Mouse (Mus musculus): ENCODE measurements around the gene 6030458C11Rik.

Gene 6030458C11Rik

GRCm38 (mm10) chr15:12829878-12830277, 5.4 kb upstream of the 6030458C11Rik start:
- TF ChIP-seq CTCF (conservative IDR thresholded peaks at IDR 0.05; ENCODE audit: low read length) = no peak
- TF ChIP-seq NANOG (IDR thresholded peaks at IDR 0.05; ENCODE audit: borderline replicate concordance, low read length) = no peak
- TF ChIP-seq POU5F1 (IDR thresholded peaks at IDR 0.05; ENCODE audit: borderline replicate concordance, low read length) = no peak
- peaks cover 60% of the 10 kb centered on the region for H3K4me1 ChIP-seq (replicated peaks; ENCODE audit: low read depth, low read length)
- no peaks in the 10 kb centered on the region for H3K9me3 ChIP-seq (ENCODE audit: low read length)
- no peak overlapping the region for H3K4me3 ChIP-seq (replicated peaks; ENCODE audit: low read length)
- peaks cover 64% of the 10 kb centered on the region for H3K36me3 ChIP-seq (ENCODE audit: insufficient read depth, low read length)
- H3K27me3 ChIP-seq (ENCODE audit: insufficient read depth, low read length) = no peaks in the 10 kb centered on the region

- Histone ChIP-seq H3K4me1 (replicated peaks; ENCODE audit: low read depth, low read length) (peaks cover 73% of the 10 kb centered on the region), H3K27me3 (ENCODE audit: insufficient read depth, low read length) (no peaks in the 10 kb centered on the region)
- TF ChIP-seq POU5F1 (IDR thresholded peaks at IDR 0.05; ENCODE audit: borderline replicate concordance, low read length) (no peak), CTCF (conservative IDR thresholded peaks at IDR 0.05; ENCODE audit: low read length) (no peak), NANOG (IDR thresholded peaks at IDR 0.05; ENCODE audit: borderline replicate concordance, low read length) (no peak)
These were observed 959 bp upstream of the 6030458C11Rik start for GRCm38 (mm10) chr15:12825408-12825807.

GRCm38 (mm10) chr15:12824965-12825364, 516 bp upstream of the 6030458C11Rik start:
- no peaks in the 10 kb centered on the region for H3K9me3 ChIP-seq (ENCODE audit: low read length)
- peak overlapping the region; percentile 96 for H3K4me3 ChIP-seq (replicated peaks; ENCODE audit: low read length)
- no peak for TF ChIP-seq NANOG (IDR thresholded peaks at IDR 0.05; ENCODE audit: borderline replicate concordance, low read length)
- no peak for TF ChIP-seq CTCF (conservative IDR thresholded peaks at IDR 0.05; ENCODE audit: low read length)
- TF ChIP-seq POU5F1 (IDR thresholded peaks at IDR 0.05; ENCODE audit: borderline replicate concordance, low read length) = no peak
- no peaks in the 10 kb centered on the region for H3K27me3 ChIP-seq (ENCODE audit: insufficient read depth, low read length)
- peaks cover 77% of the 10 kb centered on the region for H3K36me3 ChIP-seq (ENCODE audit: insufficient read depth, low read length)
- H3K4me1 ChIP-seq (replicated peaks; ENCODE audit: low read depth, low read length) = peaks cover 72% of the 10 kb centered on the region

More at GRCm38 (mm10) chr15:12825408-12825807, 959 bp upstream of the 6030458C11Rik start:
- Histone ChIP-seq H3K9me3 (ENCODE audit: low read length) (no peaks in the 10 kb centered on the region), H3K4me3 (replicated peaks; ENCODE audit: low read length) (peak overlapping the region; percentile 96), H3K36me3 (ENCODE audit: insufficient read depth, low read length) (peaks cover 76% of the 10 kb centered on the region)

GRCm38 (mm10) chr15:12823455-12824119, 862 bp downstream of the 6030458C11Rik start:
- Histone ChIP-seq H3K36me3 (ENCODE audit: insufficient read depth, low read length) (peaks cover 77% of the 10 kb centered on the region), H3K4me1 (replicated peaks; ENCODE audit: low read depth, low read length) (peaks cover 60% of the 10 kb centered on the region), H3K27me3 (ENCODE audit: insufficient read depth, low read length) (no peaks in the 10 kb centered on the region), H3K4me3 (replicated peaks; ENCODE audit: low read length) (peak overlapping the region; percentile 96), H3K9me3 (ENCODE audit: low read length) (no peaks in the 10 kb centered on the region)
- no peak for TF ChIP-seq POU5F1 (IDR thresholded peaks at IDR 0.05; ENCODE audit: borderline replicate concordance, low read length)
- no peak for TF ChIP-seq CTCF (conservative IDR thresholded peaks at IDR 0.05; ENCODE audit: low read length)
- TF ChIP-seq NANOG (IDR thresholded peaks at IDR 0.05; ENCODE audit: borderline replicate concordance, low read length) = no peak

GRCm38 (mm10) chr15:12822416-12823395, 1.7 kb downstream of the 6030458C11Rik start:
- Histone ChIP-seq H3K36me3 (ENCODE audit: insufficient read depth, low read length) (peaks cover 77% of the 10 kb centered on the region), H3K27me3 (ENCODE audit: insufficient read depth, low read length) (no peaks in the 10 kb centered on the region), H3K9me3 (ENCODE audit: low read length) (no peaks in the 10 kb centered on the region), H3K4me3 (replicated peaks; ENCODE audit: low read length) (peak overlapping the region; percentile 96), H3K4me1 (replicated peaks; ENCODE audit: low read depth, low read length) (peaks cover 53% of the 10 kb centered on the region)
- TF ChIP-seq NANOG (IDR thresholded peaks at IDR 0.05; ENCODE audit: borderline replicate concordance, low read length) = no peak
- TF ChIP-seq CTCF (conservative IDR thresholded peaks at IDR 0.05; ENCODE audit: low read length) = no peak
- no peak for TF ChIP-seq POU5F1 (IDR thresholded peaks at IDR 0.05; ENCODE audit: borderline replicate concordance, low read length)

- Histone ChIP-seq H3K36me3 (ENCODE audit: insufficient read depth, low read length) (peaks cover 98% of the 10 kb centered on the region), H3K4me1 (replicated peaks; ENCODE audit: low read depth, low read length) (peaks cover 26% of the 10 kb centered on the region), H3K27me3 (ENCODE audit: insufficient read depth, low read length) (no peaks in the 10 kb centered on the region), H3K4me3 (replicated peaks; ENCODE audit: low read length) (no peak overlapping the region), H3K9me3 (ENCODE audit: low read length) (no peaks in the 10 kb centered on the region)
- TF ChIP-seq CTCF (conservative IDR thresholded peaks at IDR 0.05; ENCODE audit: low read length) (no peak), POU5F1 (IDR thresholded peaks at IDR 0.05; ENCODE audit: borderline replicate concordance, low read length) (no peak), NANOG (IDR thresholded peaks at IDR 0.05; ENCODE audit: borderline replicate concordance, low read length) (no peak)
These were observed 6.9 kb downstream of the 6030458C11Rik start for GRCm38 (mm10) chr15:12817592-12817991.

GRCm38 (mm10) chr15:12812646-12813045, 11.8 kb downstream of the 6030458C11Rik start:
- Histone ChIP-seq H3K27me3 (ENCODE audit: insufficient read depth, low read length) (no peaks in the 10 kb centered on the region), H3K9me3 (ENCODE audit: low read length) (no peaks in the 10 kb centered on the region), H3K4me1 (replicated peaks; ENCODE audit: low read depth, low read length) (peaks cover 10% of the 10 kb centered on the region; the same call in 1 of the 2 replicates), H3K4me3 (replicated peaks; ENCODE audit: low read length) (0 out of 2 replicates have a peak overlapping the region, but pooled peaks have one; percentile 23), H3K36me3 (ENCODE audit: insufficient read depth, low read length) (peaks cover 90% of the 10 kb centered on the region)
- TF ChIP-seq NANOG (IDR thresholded peaks at IDR 0.05; ENCODE audit: borderline replicate concordance, low read length) (no peak), CTCF (conservative IDR thresholded peaks at IDR 0.05; ENCODE audit: low read length) (peak; percentile 14; the same call in 1 of the 2 replicates)

- Histone ChIP-seq H3K9me3 (ENCODE audit: low read length) (no peaks in the 10 kb centered on the region), H3K36me3 (ENCODE audit: insufficient read depth, low read length) (peaks cover 65% of the 10 kb centered on the region), H3K27me3 (ENCODE audit: insufficient read depth, low read length) (no peaks in the 10 kb centered on the region), H3K4me3 (replicated peaks; ENCODE audit: low read length) (no peak overlapping the region), H3K4me1 (replicated peaks; ENCODE audit: low read depth, low read length) (peaks cover 14% of the 10 kb centered on the region)
- no peak for TF ChIP-seq CTCF (conservative IDR thresholded peaks at IDR 0.05; ENCODE audit: low read length)
- TF ChIP-seq NANOG (IDR thresholded peaks at IDR 0.05; ENCODE audit: borderline replicate concordance, low read length) = no peak
- TF ChIP-seq POU5F1 (IDR thresholded peaks at IDR 0.05; ENCODE audit: borderline replicate concordance, low read length) = no peak
These were observed 15.1 kb downstream of the 6030458C11Rik start for GRCm38 (mm10) chr15:12809305-12809704.

Measured in E14TG2a.4 (cell line).